Mouse (Mus musculus) neural tube, embryonic 12.5 days (tissue): ENCODE measurements around the gene Eif4g3. TPM values are rescaled to one million over a fixed set of nuclear protein-coding genes. Genes with fewer than 3 reads are reported as not detected.

Source experiments
- ATAC-seq: fragments of 200-750 bp; cut with Nextera tagmentation; 2 replicates; pipeline ENCODE4 v1.8.0; 2017; ENCODE audit warnings: low read depth, mild to moderate bottlenecking, moderate TSS enrichment, moderate library complexity; ENCODE audit not compliant: low FRiP score
- H3K27ac ChIP-seq: fragments of 300-500 bp; sonication (generic); 2 replicates; pipeline ENCODE4 v1.5.1; 2016
- H3K27me3 ChIP-seq: fragments of 300-500 bp; sonication (generic); replicated peaks from 2 replicates; pipeline ENCODE4 v1.6.1; 2016; ENCODE audit warnings: mild to moderate bottlenecking
- H3K36me3 ChIP-seq: fragments of 300-500 bp; sonication (generic); 2 replicates; pipeline ENCODE4 v1.6.1; 2016; ENCODE audit warnings: mild to moderate bottlenecking
- H3K4me1 ChIP-seq: fragments of 300-500 bp; sonication (generic); 2 replicates; pipeline ENCODE4 v1.6.1; 2016
- H3K4me2 ChIP-seq: fragments of 300-500 bp; sonication (generic); replicated peaks from 2 replicates; pipeline ENCODE4 v1.6.1; 2016; ENCODE audit warnings: mild to moderate bottlenecking
- H3K4me3 ChIP-seq: fragments of 300-500 bp; sonication (generic); 2 replicates; pipeline ENCODE4 v1.5.1; 2016
- H3K9ac ChIP-seq: fragments of 300-500 bp; sonication (generic); 2 replicates; pipeline ENCODE4 v1.6.1; 2016; ENCODE audit warnings: mild to moderate bottlenecking
- H3K9me3 ChIP-seq: fragments of 300-500 bp; sonication (generic); 2 replicates; pipeline ENCODE4 v1.6.1; 2016; ENCODE audit warnings: mild to moderate bottlenecking
- WGBS: fragments of 180-500 bp; shearing (Covaris S2); methylation state at CpG from one replicate; pipeline ENCODE4 v1.1.7; 2016; 5-methylcytosine and 5-hydroxymethylcytosine counted together
- microRNA-seq: library from miRNA; unstranded; fragments of <30 nt; microRNA quantifications from one replicate; pipeline ENCODE4, GENCODE M21; 2017
- polyA plus RNA-seq: library from polyadenylated mRNA; unstranded; fragments of >200 nt; fragmentation: Nextera tagmentation; extraction: Ambion mirVana; gene quantifications from 2 replicates; pipeline ENCODE4 v1.2.1, GENCODE M21; 2016

Gene Eif4g3
- polyA plus RNA-seq, 1 experiment from 2014 or later, result 60.4 TPM

DNA sequence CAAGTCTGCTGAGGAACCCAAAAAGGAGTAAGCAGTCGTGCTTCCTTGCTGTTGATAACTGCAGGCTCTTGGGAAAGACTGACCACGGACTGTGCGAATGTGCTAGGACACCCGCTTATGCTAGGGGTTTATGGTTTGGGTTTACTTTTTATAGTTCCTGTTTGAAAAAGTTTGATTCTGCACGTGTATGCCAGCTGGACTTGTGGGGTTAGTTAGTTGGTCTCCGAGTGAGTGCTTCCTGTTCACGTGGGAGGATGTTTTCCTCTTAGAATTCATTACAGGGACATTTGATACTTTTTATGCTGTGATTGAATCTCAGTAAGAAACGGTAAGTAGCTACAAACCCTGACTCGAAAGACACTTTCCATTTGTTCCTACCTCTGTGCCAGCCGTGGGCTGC is 230.8 kb downstream of the Eif4g3 start:
- no peaks in the 10 kb centered on the region for H3K9me3 ChIP-seq
- H3K36me3 ChIP-seq, result peaks cover 59% of the 10 kb centered on the region
- no peak overlapping the region for H3K4me3 ChIP-seq
- WGBS, result 91% methylated on average over 10 of the region's 10 CpGs
- no peak overlapping the region for H3K4me2 ChIP-seq
- peaks cover 13% of the 10 kb centered on the region for H3K4me1 ChIP-seq
- no peak overlapping the region for H3K9ac ChIP-seq
- no peak overlapping the region for H3K27ac ChIP-seq
- H3K27me3 ChIP-seq, result no peaks in the 10 kb centered on the region
- no peak for ATAC-seq

GRCm38 (mm10) chr4:138246756-138247665 is 254.2 kb downstream of the Eif4g3 start:
- H3K9ac ChIP-seq, result no peak overlapping the region
- H3K4me3 ChIP-seq, result no peak overlapping the region
- peaks cover 52% of the 10 kb centered on the region for H3K36me3 ChIP-seq
- H3K9me3 ChIP-seq, result no peaks in the 10 kb centered on the region
- WGBS, result 62% methylated on average over 27 of the region's 27 CpGs
- H3K27me3 ChIP-seq, result peaks cover 21% of the 10 kb centered on the region
- H3K27ac ChIP-seq, result no peak overlapping the region
- ATAC-seq, result no peak
- no peak overlapping the region for H3K4me2 ChIP-seq
- H3K4me1 ChIP-seq, result peaks cover 27% of the 10 kb centered on the region

GRCm38 (mm10) chr4:138250088-138250960 is 257.5 kb downstream of the Eif4g3 start, which contains the start of the genes Sh2d5 and Kif17:
Gene Sh2d5 (plus strand): TSS chr4:138250403.
Gene Kif17 (plus strand): TSS chr4:138250435.
- peaks cover 45% of the 10 kb centered on the region for H3K27me3 ChIP-seq

GRCm38 (mm10) chr4:138251819-138252218 is 259.0 kb downstream of the Eif4g3 start:
- H3K27me3 ChIP-seq, result peaks cover 46% of the 10 kb centered on the region
- WGBS, result under 1% methylated on average over 14 of the region's 14 CpGs
- ATAC-seq, result no peak

More at GRCm38 (mm10) chr4:138250088-138250960, 257.5 kb downstream of the Eif4g3 start, which contains the start of the genes Sh2d5 and Kif17:
- H3K4me1 ChIP-seq, result peaks cover 36% of the 10 kb centered on the region
- H3K36me3 ChIP-seq, result peaks cover 19% of the 10 kb centered on the region
- WGBS, result under 1% methylated on average over 61 of the region's 74 CpGs
- H3K9ac ChIP-seq, result peak within 1 kb of the TSS; percentile 68
- H3K4me2 ChIP-seq, result peak within 1 kb of the TSS; percentile 95
- no peaks in the 10 kb centered on the region for H3K9me3 ChIP-seq
- ATAC-seq, result peak; percentile 90
- H3K27ac ChIP-seq, result no peak within 1 kb of the TSS
- H3K4me3 ChIP-seq, result peak within 1 kb of the TSS; percentile 51

GRCm38 (mm10) chr4:138252231-138252630 is 259.4 kb downstream of the Eif4g3 start:
- peaks cover 36% of the 10 kb centered on the region for H3K4me1 ChIP-seq
- peaks cover 46% of the 10 kb centered on the region for H3K27me3 ChIP-seq
- peak overlapping the region; percentile 15; the same call in 1 of the 2 replicates for H3K4me3 ChIP-seq
- no peaks in the 10 kb centered on the region for H3K9me3 ChIP-seq
- peaks cover 3% of the 10 kb centered on the region; the same call in 1 of the 2 replicates for H3K36me3 ChIP-seq
- 16% methylated on average over 5 of the region's 5 CpGs for WGBS
- no peak overlapping the region for H3K27ac ChIP-seq
- H3K4me2 ChIP-seq, result peak overlapping the region; percentile 95
- ATAC-seq, result no peak
- H3K9ac ChIP-seq, result peak overlapping the region; percentile 35; the same call in 1 of the 2 replicates

More at GRCm38 (mm10) chr4:138251819-138252218, 259.0 kb downstream of the Eif4g3 start:
- Histone ChIP-seq H3K4me1 (peaks cover 36% of the 10 kb centered on the region), H3K4me2 (peak overlapping the region; percentile 95), H3K9me3 (no peaks in the 10 kb centered on the region), H3K27ac (no peak overlapping the region), H3K36me3 (peaks cover 7% of the 10 kb centered on the region; the same call in 1 of the 2 replicates), H3K4me3 (peak overlapping the region; percentile 15), H3K9ac (peak overlapping the region; percentile 35; the same call in 1 of the 2 replicates)

DNA sequence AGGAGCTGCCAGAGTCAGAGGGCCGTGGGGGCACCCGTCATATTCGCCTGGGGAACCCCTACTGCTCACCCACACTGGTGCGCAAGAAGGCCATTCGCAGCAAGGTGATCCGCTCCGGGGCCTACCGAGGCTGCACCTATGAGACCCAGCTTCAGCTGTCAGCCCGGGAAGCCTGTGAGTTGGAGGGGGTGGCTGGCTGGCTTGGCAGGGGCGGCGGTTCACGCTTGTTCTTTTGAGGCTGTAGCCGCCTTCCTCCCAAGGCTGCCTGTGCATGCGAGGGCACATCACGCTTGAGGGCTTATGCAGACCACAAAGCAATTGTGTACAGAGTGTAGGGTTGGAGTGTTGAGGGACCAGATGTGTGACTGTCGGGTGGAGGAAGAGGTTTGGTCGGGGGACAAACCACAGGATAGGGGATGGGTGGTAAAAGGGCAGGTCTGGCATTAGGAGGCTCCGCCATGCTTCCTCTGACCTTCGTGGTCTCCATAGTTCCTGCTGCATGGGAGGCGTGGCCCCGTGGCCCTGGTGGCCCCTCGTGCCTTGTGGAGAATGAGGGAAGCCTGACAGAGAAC is 264.4 kb downstream of the Eif4g3 start:
- Histone ChIP-seq H3K9me3 (no peaks in the 10 kb centered on the region), H3K27me3 (peaks cover 30% of the 10 kb centered on the region), H3K4me3 (no peak overlapping the region), H3K4me2 (no peak overlapping the region), H3K27ac (no peak overlapping the region), H3K36me3 (no peaks in the 10 kb centered on the region; the same call in 1 of the 2 replicates), H3K9ac (no peak overlapping the region), H3K4me1 (peaks cover 7% of the 10 kb centered on the region)
- 83% methylated on average over 22 of the region's 22 CpGs for WGBS
- no peak for ATAC-seq

Small RNA genes lying within 50 kb of the gene (microRNA-seq; reads per million reads assigned to microRNA genes)
- 0.87 reads per million for gene Mir6399

Other genes starting within 250 kb of the Eif4g3 start
- 4.5 and 6.5 TPM in 2 replicates for gene Alpl, start 196.6 kb upstream of the Eif4g3 start, polyA plus RNA-seq
- 24.7 and 27.4 TPM in 2 replicates for gene Ece1, start 130.8 kb upstream of the Eif4g3 start, polyA plus RNA-seq
- 184 and 193 TPM in 2 replicates for gene Hp1bp3, start 223.3 kb downstream of the Eif4g3 start, polyA plus RNA-seq